Mouse (Mus musculus) midbrain, postnatal 0 days (tissue): ENCODE data around the gene Neu1. TPM values are rescaled to one million over a fixed set of nuclear protein-coding genes. Genes with fewer than 3 reads are reported as not detected.

Experiments
- ATAC-seq: fragments of 200-750 bp; cut with Nextera tagmentation; 2 replicates; pipeline ENCODE4 v1.8.0; 2017; ENCODE audit warnings: moderate number of reproducible peaks, mild to moderate bottlenecking, moderate TSS enrichment, moderate library complexity; ENCODE audit not compliant: low FRiP score
- DNase-seq: peaks from one replicate; pipeline ENCODE4 v3.0.0-alpha.2; 2015; ENCODE audit warnings: low spot score
- H3K27ac ChIP-seq: fragments of 300-500 bp; sonication (generic); 2 replicates; pipeline ENCODE4 v1.5.1; 2014; ENCODE audit warnings: low read depth, mild to moderate bottlenecking, low read length, mixed read lengths
- H3K27me3 ChIP-seq: fragments of 300-500 bp; sonication (generic); 2 replicates; pipeline ENCODE4 v1.6.1; 2014; ENCODE audit warnings: low read length, control low read depth, mixed read lengths; ENCODE audit not compliant: insufficient read depth
- H3K36me3 ChIP-seq: fragments of 300-500 bp; sonication (generic); 2 replicates; pipeline ENCODE4 v1.6.1; 2014; ENCODE audit warnings: low read length, control low read depth, mixed read lengths; ENCODE audit not compliant: insufficient read depth
- H3K4me1 ChIP-seq: fragments of 300-500 bp; sonication (generic); 2 replicates; pipeline ENCODE4 v1.6.1; 2014; ENCODE audit warnings: mild to moderate bottlenecking, control low read depth, antibody characterized with exemption, low read length, mixed read lengths; ENCODE audit not compliant: insufficient read depth
- H3K4me2 ChIP-seq: fragments of 300-500 bp; sonication (generic); 2 replicates; pipeline ENCODE4 v1.6.1; 2014; ENCODE audit warnings: low read depth, mild to moderate bottlenecking, low read length, mixed read lengths; ENCODE audit not compliant: poor library complexity, severe bottlenecking
- H3K4me3 ChIP-seq: fragments of 300-500 bp; sonication (generic); 2 replicates; pipeline ENCODE4 v1.5.1; 2014; ENCODE audit warnings: low read depth, mild to moderate bottlenecking, low read length, moderate library complexity
- H3K9ac ChIP-seq: fragments of 300-500 bp; sonication (generic); replicated peaks from 2 replicates; pipeline ENCODE4 v1.6.1; 2014; ENCODE audit warnings: mild to moderate bottlenecking, low read length, moderate library complexity, mixed read lengths; ENCODE audit not compliant: poor library complexity, severe bottlenecking
- H3K9me3 ChIP-seq: fragments of 300-500 bp; sonication (generic); 2 replicates; pipeline ENCODE4 v1.6.1; 2016; ENCODE audit warnings: low read length, control low read depth
- CTCF ChIP-seq: IDR thresholded peaks from 2 replicates; pipeline ENCODE4 v1.5.1; 2016; ENCODE audit warnings: antibody characterized with exemption, mild to moderate bottlenecking
- WGBS: fragments of 180-500 bp; shearing (Covaris S2); extraction: QIAGEN DNeasy Blood & Tissue Kit; methylation state at CpG from one replicate; pipeline ENCODE4 v1.1.7; 2014; 5-methylcytosine and 5-hydroxymethylcytosine counted together
- polyA plus RNA-seq: library from polyadenylated mRNA; unstranded; fragments of >200 nt; fragmentation: Nextera tagmentation; extraction: Ambion mirVana; gene quantifications from 2 replicates; pipeline ENCODE4 v1.2.1, GENCODE M21; 2015
- total RNA-seq: library from RNA; depleted of rRNA; stranded (reverse); fragments of >200 nt; gene quantifications from 2 replicates; pipeline ENCODE4 v1.2.3, GENCODE M21; 2014

The Neu1 gene
- total and polyA plus RNA-seq, 2 experiments from 2014 or later, result 42.7 to 96.3 TPM

- peak overlapping the region; percentile 51; the same call in 1 of the 2 replicates for H3K27ac ChIP-seq
- H3K4me3 ChIP-seq, result peak overlapping the region; percentile 71
- H3K36me3 ChIP-seq, result no peaks in the 10 kb centered on the region
- no peak for DNase-seq
- H3K27me3 ChIP-seq, result no peaks in the 10 kb centered on the region
- H3K9ac ChIP-seq, result peak overlapping the region; percentile 88; the same call in 1 of the 2 replicates
- peak overlapping the region; percentile 65 for H3K4me2 ChIP-seq
- ATAC-seq, result no peak
- 84% methylated on average over 15 of the region's 15 CpGs for WGBS
- no peaks in the 10 kb centered on the region for H3K9me3 ChIP-seq
- TF ChIP-seq CTCF, result no peak
- peaks cover 18% of the 10 kb centered on the region for H3K4me1 ChIP-seq
Measured at GRCm38 (mm10) chr17:34895724-34896123, 35.3 kb upstream of the Neu1 start.

GRCm38 (mm10) chr17:34896366-34896765, 34.7 kb upstream of the Neu1 start:
- H3K36me3 ChIP-seq, result no peaks in the 10 kb centered on the region
- no peaks in the 10 kb centered on the region for H3K9me3 ChIP-seq
- H3K4me2 ChIP-seq, result peak overlapping the region; percentile 65; the same call in 1 of the 2 replicates
- whole genome bisulfite sequencing, result 85% methylated on average over 17 of the region's 17 CpGs
- TF ChIP-seq CTCF, result no peak
- no peaks in the 10 kb centered on the region for H3K27me3 ChIP-seq
- peaks cover 18% of the 10 kb centered on the region for H3K4me1 ChIP-seq
- H3K9ac ChIP-seq, result no peak overlapping the region
- no peak overlapping the region for H3K4me3 ChIP-seq
- H3K27ac ChIP-seq, result no peak overlapping the region; the same call in 1 of the 2 replicates
- no peak for DNase-seq
- ATAC-seq, result no peak

- Histone ChIP-seq H3K9ac (peak overlapping the region; percentile 87), H3K9me3 (no peaks in the 10 kb centered on the region), H3K4me3 (peak overlapping the region; percentile 83), H3K27me3 (no peaks in the 10 kb centered on the region), H3K36me3 (no peaks in the 10 kb centered on the region), H3K4me1 (peaks cover 18% of the 10 kb centered on the region), H3K27ac (peak overlapping the region; percentile 91), H3K4me2 (peak overlapping the region; percentile 81)
- ATAC-seq (no peak), DNase-seq (peak; percentile 70)
- TF ChIP-seq CTCF, result no peak
- 16% methylated on average over 10 of the region's 10 CpGs for WGBS
Measured at GRCm38 (mm10) chr17:34897373-34898159, 33.5 kb upstream of the Neu1 start.

GRCm38 (mm10) chr17:34898160-34898586, 32.9 kb upstream of the Neu1 start, which contains the start of the genes C2 and Ehmt2:
TSS of gene C2 (minus strand) at chr17:34898265.
TSS of gene Ehmt2 (plus strand) at chr17:34898469.
- 2% methylated on average over 17 of the region's 44 CpGs for WGBS
- Histone ChIP-seq H3K4me1 (peaks cover 18% of the 10 kb centered on the region), H3K4me3 (peak within 1 kb of the TSS; percentile 83)

GRCm38 (mm10) chr17:34898706-34899052, 32.4 kb upstream of the Neu1 start:
- peak overlapping the region; percentile 81 for H3K4me2 ChIP-seq
- no peaks in the 10 kb centered on the region for H3K9me3 ChIP-seq
- DNase-seq (peak; percentile 54), ATAC-seq (no peak)
- H3K27me3 ChIP-seq, result no peaks in the 10 kb centered on the region
- peak overlapping the region; percentile 91 for H3K27ac ChIP-seq
- H3K9ac ChIP-seq, result peak overlapping the region; percentile 87
- TF ChIP-seq CTCF, result no peak
- 0% methylated on average over 3 of the region's 47 CpGs for WGBS
- peaks cover 15% of the 10 kb centered on the region for H3K4me1 ChIP-seq
- peaks cover 3% of the 10 kb centered on the region; the same call in 1 of the 2 replicates for H3K36me3 ChIP-seq
- H3K4me3 ChIP-seq, result peak overlapping the region; percentile 83

More at GRCm38 (mm10) chr17:34898160-34898586, 32.9 kb upstream of the Neu1 start, which contains the start of the genes C2 and Ehmt2:
- peak within 1 kb of the TSS; percentile 87 for H3K9ac ChIP-seq
- TF ChIP-seq CTCF, result no peak
- peak; percentile 17 for ATAC-seq
- H3K36me3 ChIP-seq, result no peaks in the 10 kb centered on the region
- H3K27ac ChIP-seq, result peak within 1 kb of the TSS; percentile 91
- peak within 1 kb of the TSS; percentile 81 for H3K4me2 ChIP-seq
- no peaks in the 10 kb centered on the region for H3K9me3 ChIP-seq
- DNase-seq, result peak; percentile 82
- no peaks in the 10 kb centered on the region for H3K27me3 ChIP-seq
